Mouse (Mus musculus): ENCODE measurements around the gene Mfsd6l. TPM values are rescaled to one million over a fixed set of nuclear protein-coding genes. Genes with fewer than 3 reads are reported as not detected.

Mfsd6l gene
- polyA plus RNA-seq, 1 experiment from 2014 or later, result 1.4 TPM

DNA sequence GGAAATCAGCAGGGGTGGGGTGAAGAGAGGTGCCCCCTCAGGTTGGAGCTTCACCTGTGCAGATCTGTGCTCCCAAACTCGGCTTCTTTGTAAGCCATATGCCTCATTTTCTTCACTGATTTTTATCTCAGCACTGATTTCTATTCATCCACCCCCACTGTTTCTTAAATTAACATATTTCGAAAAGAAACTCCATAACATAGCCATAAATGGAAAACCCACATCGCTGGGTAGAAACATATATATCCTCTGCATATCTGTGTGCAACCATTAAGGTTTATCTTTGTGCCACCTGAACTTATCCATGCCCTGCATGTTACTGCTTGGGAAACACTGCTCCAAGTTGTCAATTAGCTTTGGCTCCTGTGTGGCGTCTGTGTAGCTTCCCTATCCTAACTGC, 29.5 kb upstream of the Mfsd6l start:
- Histone ChIP-seq H3K4me2 (replicated peaks; ENCODE audit: low read depth, low read length) (no peak overlapping the region), H3K36me3 (ENCODE audit: control insufficient read depth, insufficient read depth, low read length) (no peaks in the 10 kb centered on the region), H3K9ac (replicated peaks; ENCODE audit: low read depth, low read length) (no peak overlapping the region), H3K4me1 (ENCODE audit: control insufficient read depth, insufficient read depth, low read length) (no peaks in the 10 kb centered on the region), H3K27me3 (ENCODE audit: control insufficient read depth, insufficient read depth, low read length) (no peaks in the 10 kb centered on the region), H3K27ac (ENCODE audit: low read length) (no peak overlapping the region), H3K9me3 (ENCODE audit: control insufficient read depth, low read depth, low read length) (no peaks in the 10 kb centered on the region), H3K4me3 (ENCODE audit: low read depth, low read length) (no peak overlapping the region)
- 67% methylated on average over 4 of the region's 4 CpGs for WGBS
- no peak for ATAC-seq (ENCODE audit: insufficient number of reproducible peaks, insufficient read depth, low FRiP score, low read depth)

DNA sequence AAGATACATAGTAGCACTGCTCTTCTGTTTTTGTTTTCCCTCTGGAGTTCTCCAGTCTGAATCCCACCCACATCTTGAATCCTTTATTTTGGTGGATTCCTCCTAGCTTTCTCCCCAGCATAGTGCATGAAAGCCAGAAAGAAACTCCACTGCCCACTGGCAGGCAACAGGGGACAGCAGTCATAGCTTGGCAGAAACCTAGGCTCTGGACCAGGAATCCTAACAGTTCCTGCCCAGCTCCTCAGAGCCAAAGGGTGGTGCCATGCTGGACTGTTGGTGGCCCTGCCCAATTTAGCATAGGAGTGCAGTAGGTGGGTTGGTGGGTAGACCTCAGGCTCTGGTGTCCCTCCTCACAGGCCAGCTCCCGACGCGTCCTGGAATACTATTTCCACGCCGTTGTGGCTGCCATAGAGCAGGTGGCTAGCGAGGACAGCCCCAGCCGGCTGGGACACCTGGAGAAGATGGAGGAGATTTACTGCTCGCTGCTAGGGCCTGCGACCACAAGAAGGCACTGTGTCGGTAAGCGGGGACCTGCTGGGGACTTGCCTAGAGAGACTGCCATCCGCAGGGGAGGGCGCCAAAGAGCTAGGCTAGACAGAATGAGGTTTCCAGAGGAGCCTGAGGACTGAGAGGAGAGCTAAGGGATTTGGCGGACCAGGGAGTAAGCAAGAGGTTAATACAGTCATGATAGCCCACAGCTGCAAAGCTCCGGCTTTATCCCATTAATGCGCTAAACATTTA, 24.8 kb upstream of the Mfsd6l start:
- Histone ChIP-seq H3K36me3 (ENCODE audit: control insufficient read depth, insufficient read depth, low read length) (no peaks in the 10 kb centered on the region), H3K4me2 (replicated peaks; ENCODE audit: low read depth, low read length) (no peak overlapping the region), H3K9me3 (ENCODE audit: control insufficient read depth, low read depth, low read length) (no peaks in the 10 kb centered on the region), H3K4me3 (ENCODE audit: low read depth, low read length) (no peak overlapping the region), H3K27me3 (ENCODE audit: control insufficient read depth, insufficient read depth, low read length) (no peaks in the 10 kb centered on the region), H3K4me1 (ENCODE audit: control insufficient read depth, insufficient read depth, low read length) (no peaks in the 10 kb centered on the region), H3K27ac (ENCODE audit: low read length) (no peak overlapping the region), H3K9ac (replicated peaks; ENCODE audit: low read depth, low read length) (0 out of 2 replicates have a peak overlapping the region, but pooled peaks have one; percentile 7)
- ATAC-seq (ENCODE audit: insufficient number of reproducible peaks, insufficient read depth, low FRiP score, low read depth), result peak; percentile 28; the same call in 1 of the 2 replicates
- 22% methylated on average over 16 of the region's 16 CpGs for WGBS

DNA sequence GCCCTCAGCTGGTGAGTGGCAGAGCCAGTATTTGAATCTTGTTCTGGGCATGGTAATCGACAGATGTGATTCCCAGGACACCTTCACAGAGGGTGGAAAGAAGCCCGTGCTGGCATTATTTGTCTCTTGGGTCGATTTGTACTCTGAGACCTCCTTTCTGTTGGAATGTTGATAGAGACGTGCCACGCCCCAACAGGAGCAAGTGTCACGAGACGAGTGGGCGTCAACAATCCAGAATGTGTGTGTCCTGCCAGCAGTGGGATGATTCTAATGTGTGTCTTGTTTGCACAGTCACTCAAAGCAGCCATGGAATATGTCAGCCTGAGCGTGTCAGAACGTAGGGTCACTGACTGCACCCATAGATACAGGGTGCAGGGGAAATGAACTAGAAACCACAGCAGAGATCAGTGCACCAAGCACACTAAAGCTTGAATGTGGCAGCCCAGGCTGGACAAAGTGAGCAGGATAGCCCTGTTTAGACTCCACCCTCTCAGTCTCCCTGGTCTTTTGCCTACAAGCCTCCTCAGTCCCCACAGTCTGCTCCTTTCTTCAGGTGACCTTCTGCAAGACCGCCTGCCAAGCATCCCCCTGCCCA, 23.9 kb upstream of the Mfsd6l start:
- H3K4me3 ChIP-seq (ENCODE audit: low read depth, low read length), result no peak overlapping the region
- no peaks in the 10 kb centered on the region for H3K9me3 ChIP-seq (ENCODE audit: control insufficient read depth, low read depth, low read length)
- no peak for ATAC-seq (ENCODE audit: insufficient number of reproducible peaks, insufficient read depth, low FRiP score, low read depth)
- H3K36me3 ChIP-seq (ENCODE audit: control insufficient read depth, insufficient read depth, low read length), result no peaks in the 10 kb centered on the region
- no peak overlapping the region for H3K4me2 ChIP-seq (replicated peaks; ENCODE audit: low read depth, low read length)
- H3K27me3 ChIP-seq (ENCODE audit: control insufficient read depth, insufficient read depth, low read length), result no peaks in the 10 kb centered on the region
- WGBS, result 70% methylated on average over 11 of the region's 11 CpGs
- no peak overlapping the region for H3K27ac ChIP-seq (ENCODE audit: low read length)
- no peaks in the 10 kb centered on the region for H3K4me1 ChIP-seq (ENCODE audit: control insufficient read depth, insufficient read depth, low read length)
- H3K9ac ChIP-seq (replicated peaks; ENCODE audit: low read depth, low read length), result no peak overlapping the region

DNA sequence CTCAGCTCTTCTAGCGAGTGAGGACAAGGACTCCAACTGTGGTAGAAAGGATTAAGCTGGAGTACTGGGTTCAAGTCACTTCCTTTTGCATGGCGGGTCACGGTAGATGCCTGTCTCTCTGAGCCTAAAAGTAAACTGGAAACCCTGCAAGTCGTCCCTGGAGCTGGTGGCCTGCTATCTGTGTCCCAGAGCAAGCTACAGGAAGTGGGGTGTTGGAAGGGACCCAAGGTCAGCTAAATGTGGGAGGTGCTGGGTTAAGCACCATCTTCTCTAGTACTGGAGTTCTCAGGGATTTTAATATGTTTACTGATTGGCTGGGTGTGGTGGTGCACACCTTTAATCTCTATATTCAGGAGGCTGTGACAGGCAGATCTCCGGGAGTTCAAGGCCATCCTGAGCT, 23.2 kb upstream of the Mfsd6l start:
- Histone ChIP-seq H3K36me3 (ENCODE audit: control insufficient read depth, insufficient read depth, low read length) (no peaks in the 10 kb centered on the region), H3K27ac (ENCODE audit: low read length) (no peak overlapping the region), H3K9me3 (ENCODE audit: control insufficient read depth, low read depth, low read length) (no peaks in the 10 kb centered on the region), H3K4me3 (ENCODE audit: low read depth, low read length) (no peak overlapping the region), H3K9ac (replicated peaks; ENCODE audit: low read depth, low read length) (no peak overlapping the region), H3K4me1 (ENCODE audit: control insufficient read depth, insufficient read depth, low read length) (no peaks in the 10 kb centered on the region), H3K27me3 (ENCODE audit: control insufficient read depth, insufficient read depth, low read length) (no peaks in the 10 kb centered on the region), H3K4me2 (replicated peaks; ENCODE audit: low read depth, low read length) (no peak overlapping the region)
- no peak for ATAC-seq (ENCODE audit: insufficient number of reproducible peaks, insufficient read depth, low FRiP score, low read depth)
- WGBS, result 72% methylated on average over 5 of the region's 5 CpGs

DNA sequence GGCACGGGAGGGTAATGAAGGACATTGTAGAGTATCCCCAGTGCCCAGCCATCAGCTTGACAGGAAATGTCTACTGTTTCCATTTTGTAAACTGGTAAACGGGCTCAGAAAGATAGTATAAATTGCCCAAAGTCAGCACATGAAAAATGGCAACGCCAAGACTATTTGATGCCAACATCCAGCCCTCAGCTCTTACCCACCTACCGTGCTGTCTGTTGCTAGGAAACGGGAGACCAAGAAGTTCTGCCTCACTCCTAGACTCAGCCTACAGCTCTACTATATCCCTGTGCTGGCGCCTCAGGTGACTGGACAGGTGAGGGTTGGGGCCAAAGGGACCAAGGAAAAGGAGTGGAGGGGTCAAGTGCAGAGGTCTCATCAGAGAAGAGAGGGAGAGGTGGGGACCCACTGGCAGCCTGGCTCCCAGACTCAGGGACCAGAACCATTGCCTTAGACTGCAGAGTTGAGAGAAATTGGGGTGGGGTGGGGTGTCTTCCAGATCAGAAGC, 22.0 kb upstream of the Mfsd6l start:
- Histone ChIP-seq H3K4me1 (ENCODE audit: control insufficient read depth, insufficient read depth, low read length) (no peaks in the 10 kb centered on the region), H3K9me3 (ENCODE audit: control insufficient read depth, low read depth, low read length) (no peaks in the 10 kb centered on the region), H3K36me3 (ENCODE audit: control insufficient read depth, insufficient read depth, low read length) (no peaks in the 10 kb centered on the region), H3K9ac (replicated peaks; ENCODE audit: low read depth, low read length) (no peak overlapping the region), H3K27ac (ENCODE audit: low read length) (no peak overlapping the region), H3K27me3 (ENCODE audit: control insufficient read depth, insufficient read depth, low read length) (no peaks in the 10 kb centered on the region), H3K4me2 (replicated peaks; ENCODE audit: low read depth, low read length) (no peak overlapping the region), H3K4me3 (ENCODE audit: low read depth, low read length) (no peak overlapping the region)
- ATAC-seq (ENCODE audit: insufficient number of reproducible peaks, insufficient read depth, low FRiP score, low read depth), result no peak
- 70% methylated on average over 6 of the region's 6 CpGs for WGBS

DNA sequence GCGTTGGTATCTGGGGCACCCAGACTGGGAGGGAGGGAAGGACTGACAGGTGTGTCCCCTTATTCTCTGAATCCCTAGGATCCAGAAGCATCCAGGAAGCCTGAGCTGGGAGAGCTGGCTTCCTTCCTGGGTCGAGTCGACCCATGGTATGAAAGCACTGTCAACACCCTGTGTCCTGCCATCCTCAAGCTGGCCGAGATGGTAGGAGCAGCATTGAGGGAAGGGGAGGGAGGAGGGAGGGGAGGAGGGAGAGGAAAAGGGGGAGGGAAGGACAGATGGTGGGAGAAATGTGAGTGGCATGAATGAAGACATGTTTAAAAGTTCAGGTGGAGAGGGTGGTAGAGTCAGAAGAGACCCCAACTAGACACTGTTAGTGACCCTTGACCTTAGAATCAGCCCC, 20.0 kb upstream of the Mfsd6l start:
- no peak overlapping the region for H3K4me2 ChIP-seq (replicated peaks; ENCODE audit: low read depth, low read length)
- no peaks in the 10 kb centered on the region for H3K4me1 ChIP-seq (ENCODE audit: control insufficient read depth, insufficient read depth, low read length)
- no peak for ATAC-seq (ENCODE audit: insufficient number of reproducible peaks, insufficient read depth, low FRiP score, low read depth)
- no peak overlapping the region for H3K9ac ChIP-seq (replicated peaks; ENCODE audit: low read depth, low read length)
- no peaks in the 10 kb centered on the region for H3K36me3 ChIP-seq (ENCODE audit: control insufficient read depth, insufficient read depth, low read length)
- no peak overlapping the region for H3K27ac ChIP-seq (ENCODE audit: low read length)
- no peak overlapping the region for H3K4me3 ChIP-seq (ENCODE audit: low read depth, low read length)
- 62% methylated on average over 4 of the region's 4 CpGs for WGBS
- H3K9me3 ChIP-seq (ENCODE audit: control insufficient read depth, low read depth, low read length), result no peaks in the 10 kb centered on the region
- no peaks in the 10 kb centered on the region for H3K27me3 ChIP-seq (ENCODE audit: control insufficient read depth, insufficient read depth, low read length)

DNA sequence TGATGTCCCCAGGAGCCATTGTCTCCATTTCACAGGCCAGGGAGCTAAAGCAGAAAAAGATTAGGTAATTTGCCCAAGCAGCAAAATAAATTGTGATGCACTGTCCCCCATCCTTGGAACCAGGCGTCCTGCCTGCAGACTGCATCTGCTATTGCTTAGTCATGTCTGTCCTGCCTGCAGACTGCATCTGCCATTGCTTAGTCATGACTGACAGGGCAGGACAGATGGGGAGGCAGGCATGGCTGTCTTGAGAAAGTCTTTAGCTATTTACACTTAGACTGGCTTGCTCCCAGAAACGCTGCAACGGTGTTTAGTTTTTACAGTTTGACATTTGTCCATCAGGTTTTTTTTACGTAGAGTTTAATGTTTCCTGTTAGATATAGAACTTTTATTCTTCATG, 19.5 kb upstream of the Mfsd6l start:
- Histone ChIP-seq H3K9ac (replicated peaks; ENCODE audit: low read depth, low read length) (no peak overlapping the region), H3K27ac (ENCODE audit: low read length) (no peak overlapping the region), H3K9me3 (ENCODE audit: control insufficient read depth, low read depth, low read length) (no peaks in the 10 kb centered on the region), H3K4me3 (ENCODE audit: low read depth, low read length) (no peak overlapping the region), H3K4me1 (ENCODE audit: control insufficient read depth, insufficient read depth, low read length) (no peaks in the 10 kb centered on the region), H3K27me3 (ENCODE audit: control insufficient read depth, insufficient read depth, low read length) (no peaks in the 10 kb centered on the region), H3K4me2 (replicated peaks; ENCODE audit: low read depth, low read length) (no peak overlapping the region), H3K36me3 (ENCODE audit: control insufficient read depth, insufficient read depth, low read length) (no peaks in the 10 kb centered on the region)
- no peak for ATAC-seq (ENCODE audit: insufficient number of reproducible peaks, insufficient read depth, low FRiP score, low read depth)
- WGBS, result 29% methylated on average over 4 of the region's 4 CpGs

DNA sequence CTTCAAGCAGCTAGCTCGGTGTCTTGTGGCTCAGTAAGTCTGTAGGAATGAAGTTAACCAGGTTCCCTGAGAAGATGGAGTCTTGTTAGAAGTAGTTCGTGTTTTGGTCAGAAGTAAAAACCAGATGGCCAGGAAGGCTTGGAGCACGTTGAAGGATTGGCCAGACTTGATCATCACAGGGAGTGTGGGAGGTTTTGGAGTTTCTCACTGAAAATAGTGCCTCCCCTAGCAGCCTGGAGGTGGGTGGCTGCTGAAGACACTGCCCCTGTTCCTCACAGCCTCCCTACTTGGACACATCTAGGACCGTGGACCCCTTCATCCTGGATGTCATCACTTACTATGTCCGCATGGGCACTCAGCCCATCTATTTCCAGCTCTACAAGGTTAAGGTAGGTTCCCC, 16.4 kb upstream of the Mfsd6l start:
- 53% methylated on average over 5 of the region's 5 CpGs for WGBS
- Histone ChIP-seq H3K4me2 (replicated peaks; ENCODE audit: low read depth, low read length) (no peak overlapping the region), H3K27ac (ENCODE audit: low read length) (no peak overlapping the region), H3K9ac (replicated peaks; ENCODE audit: low read depth, low read length) (no peak overlapping the region), H3K27me3 (ENCODE audit: control insufficient read depth, insufficient read depth, low read length) (no peaks in the 10 kb centered on the region), H3K36me3 (ENCODE audit: control insufficient read depth, insufficient read depth, low read length) (no peaks in the 10 kb centered on the region), H3K4me3 (ENCODE audit: low read depth, low read length) (no peak overlapping the region), H3K4me1 (ENCODE audit: control insufficient read depth, insufficient read depth, low read length) (no peaks in the 10 kb centered on the region), H3K9me3 (ENCODE audit: control insufficient read depth, low read depth, low read length) (no peaks in the 10 kb centered on the region)
- ATAC-seq (ENCODE audit: insufficient number of reproducible peaks, insufficient read depth, low FRiP score, low read depth), result no peak
